Mouse (Mus musculus) hindbrain, embryonic 15.5 days (tissue): ENCODE measurements at regions not wholly inside any gene's neighbourhood (a gene's known extent, or its start where the extent isn't known, plus 50 kb on each side); places are given as distances from the start of the nearest gene placed in this dataset.
A peak's percentile ranks its signal among the peaks of the same experiment; 100 is the strongest.
"Not testable (repeated sequence)": the region's sequence is repeated elsewhere in the genome, so short reads cannot be mapped to it uniquely, and the experiment has no call there.

Source experiments
- ATAC-seq: fragments of 200-750 bp; cut with Nextera tagmentation; 2 replicates; pipeline ENCODE4 v1.8.0; 2017; ENCODE audit warnings: low read depth, moderate number of reproducible peaks, moderate TSS enrichment; ENCODE audit not compliant: low FRiP score
- H3K27ac ChIP-seq: fragments of 300-500 bp; sonication (generic); replicated peaks from 2 replicates; pipeline ENCODE4 v1.5.1; 2015; ENCODE audit warnings: mild to moderate bottlenecking, inconsistent platforms
- H3K27me3 ChIP-seq: fragments of 300-500 bp; sonication (generic); 2 replicates; pipeline ENCODE4 v1.6.1; 2015; ENCODE audit warnings: control low read depth, inconsistent platforms
- H3K36me3 ChIP-seq: fragments of 300-500 bp; sonication (generic); 2 replicates; pipeline ENCODE4 v1.6.1; 2015; ENCODE audit warnings: control low read depth, inconsistent platforms
- H3K4me1 ChIP-seq: fragments of 300-500 bp; sonication (generic); replicated peaks from 2 replicates; pipeline ENCODE4 v1.6.1; 2015; ENCODE audit warnings: control low read depth, inconsistent platforms
- H3K4me2 ChIP-seq: fragments of 300-500 bp; sonication (generic); 2 replicates; pipeline ENCODE4 v1.6.1; 2015; ENCODE audit warnings: moderate library complexity, mild to moderate bottlenecking, inconsistent platforms
- H3K4me3 ChIP-seq: fragments of 300-500 bp; sonication (generic); 2 replicates; pipeline ENCODE4 v1.5.1; 2015; ENCODE audit warnings: mild to moderate bottlenecking, inconsistent platforms
- H3K9ac ChIP-seq: fragments of 300-500 bp; sonication (generic); 2 replicates; pipeline ENCODE4 v1.6.1; 2015; ENCODE audit warnings: inconsistent platforms
- H3K9me3 ChIP-seq: fragments of 300-500 bp; sonication (generic); 2 replicates; pipeline ENCODE4 v1.6.1; 2016; ENCODE audit warnings: control low read depth, inconsistent platforms
- WGBS: fragments of 180-500 bp; shearing (Covaris S2); methylation state at CpG from one replicate; pipeline ENCODE4 v1.1.7; 2015; 5-methylcytosine and 5-hydroxymethylcytosine counted together

DNA sequence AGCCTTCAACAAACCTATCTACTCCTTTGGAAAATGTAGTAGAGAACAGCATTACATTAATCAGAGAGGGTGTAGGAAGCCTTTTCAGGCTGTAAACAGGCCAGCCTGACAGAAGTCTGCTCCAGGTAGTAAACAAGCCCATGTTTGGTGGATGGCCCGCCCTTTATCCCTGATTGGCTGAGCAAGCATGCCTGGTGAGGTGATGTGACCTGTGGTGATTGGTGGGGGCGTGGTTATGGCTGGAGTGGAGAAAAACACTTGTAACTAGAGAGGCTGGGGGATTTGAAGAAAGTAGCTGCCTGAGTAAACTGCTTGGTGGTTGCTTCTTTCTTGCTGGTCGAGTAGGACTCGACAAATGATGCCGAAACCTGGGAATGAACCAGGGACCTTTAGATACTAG is 621.3 kb upstream of the Dsel start:
- WGBS = 92% methylated on average over 5 of the region's 5 CpGs
- H3K27me3 ChIP-seq, H3K4me2 ChIP-seq, H3K4me3 ChIP-seq, H3K27ac ChIP-seq, ATAC-seq, H3K36me3 ChIP-seq, H3K9ac ChIP-seq, H3K4me1 ChIP-seq, H3K9me3 ChIP-seq: not testable (repeated sequence)

DNA sequence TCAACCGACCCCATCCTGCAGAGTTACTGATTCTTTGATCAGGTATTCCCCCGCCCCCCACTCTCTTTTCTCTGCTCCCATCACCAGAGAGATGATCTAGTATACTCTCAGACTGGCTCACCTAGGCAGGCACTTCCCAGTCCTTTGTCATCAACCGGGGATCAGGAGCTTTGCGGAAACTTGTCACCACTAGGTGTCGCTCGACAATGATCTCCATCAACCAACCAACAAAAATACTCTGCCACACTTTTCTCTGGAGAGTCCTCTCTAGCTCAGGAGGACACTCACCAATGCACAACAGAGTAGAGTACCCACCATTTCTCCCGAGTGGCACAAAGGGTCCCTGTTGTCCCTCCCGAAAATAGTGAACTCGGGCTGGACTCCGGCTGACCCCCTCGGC is 591.3 kb upstream of the Dsel start:
- Histone ChIP-seq H3K4me3 (no peak overlapping the region), H3K27me3 (no peaks in the 10 kb centered on the region), H3K4me1 (no peaks in the 10 kb centered on the region), H3K4me2 (no peak overlapping the region), H3K9me3 (no peaks in the 10 kb centered on the region), H3K27ac (no peak overlapping the region), H3K36me3 (no peaks in the 10 kb centered on the region), H3K9ac (no peak overlapping the region)
- peak; percentile 68; the same call in 1 of the 2 replicates for ATAC-seq
- WGBS = 41% methylated on average over 11 of the region's 11 CpGs

DNA sequence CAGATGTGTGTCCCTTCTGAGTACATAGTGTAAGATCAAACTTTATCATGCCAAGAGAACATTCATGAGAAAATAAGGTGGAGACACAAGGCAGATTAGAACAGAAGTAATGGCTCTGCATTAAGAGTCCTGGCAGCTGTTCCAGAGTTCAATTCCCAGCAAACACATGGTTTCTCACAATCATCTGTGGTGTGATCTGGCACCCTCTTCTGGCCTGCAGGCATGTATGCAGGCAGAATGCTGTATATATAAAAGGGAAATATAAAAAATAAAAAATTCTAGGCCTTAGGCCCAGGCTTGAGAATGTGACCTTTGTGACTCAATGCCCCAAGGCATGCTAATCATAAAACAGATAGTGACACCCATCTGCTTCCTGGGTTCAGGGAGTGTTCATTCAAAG is 587.7 kb upstream of the Dsel start:
- Histone ChIP-seq H3K9me3 (no peaks in the 10 kb centered on the region), H3K36me3 (no peaks in the 10 kb centered on the region), H3K9ac (no peak overlapping the region), H3K27me3 (no peaks in the 10 kb centered on the region), H3K27ac (no peak overlapping the region), H3K4me2 (no peak overlapping the region), H3K4me3 (no peak overlapping the region), H3K4me1 (no peaks in the 10 kb centered on the region)
- no peak for ATAC-seq

DNA sequence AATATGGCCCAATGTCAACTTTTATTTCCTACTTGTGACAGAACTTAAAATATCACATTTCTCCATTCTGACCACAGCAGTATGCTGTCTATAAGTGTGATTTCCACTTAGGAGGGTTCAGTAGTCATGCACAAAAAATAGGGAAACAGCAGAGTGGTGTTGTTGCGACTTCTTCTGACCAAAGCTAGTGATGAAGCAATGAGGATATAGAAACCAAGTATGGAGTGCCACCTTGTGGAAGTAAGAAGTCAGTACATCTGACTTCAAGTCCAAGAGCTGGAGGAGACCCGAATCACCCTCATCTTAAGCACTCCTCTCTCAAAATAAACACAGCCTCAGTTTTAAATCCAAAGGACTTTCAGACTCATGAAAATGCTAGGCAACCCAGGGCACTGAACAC is 586.9 kb upstream of the Dsel start:
- no peaks in the 10 kb centered on the region for H3K36me3 ChIP-seq
- WGBS = 14% methylated on average over 2 of the region's 2 CpGs
- no peaks in the 10 kb centered on the region for H3K4me1 ChIP-seq
- ATAC-seq = peak; percentile 65
- H3K9ac ChIP-seq = no peak overlapping the region
- no peaks in the 10 kb centered on the region for H3K9me3 ChIP-seq
- H3K4me2 ChIP-seq = no peak overlapping the region
- no peaks in the 10 kb centered on the region for H3K27me3 ChIP-seq
- H3K27ac ChIP-seq = no peak overlapping the region
- no peak overlapping the region for H3K4me3 ChIP-seq

DNA sequence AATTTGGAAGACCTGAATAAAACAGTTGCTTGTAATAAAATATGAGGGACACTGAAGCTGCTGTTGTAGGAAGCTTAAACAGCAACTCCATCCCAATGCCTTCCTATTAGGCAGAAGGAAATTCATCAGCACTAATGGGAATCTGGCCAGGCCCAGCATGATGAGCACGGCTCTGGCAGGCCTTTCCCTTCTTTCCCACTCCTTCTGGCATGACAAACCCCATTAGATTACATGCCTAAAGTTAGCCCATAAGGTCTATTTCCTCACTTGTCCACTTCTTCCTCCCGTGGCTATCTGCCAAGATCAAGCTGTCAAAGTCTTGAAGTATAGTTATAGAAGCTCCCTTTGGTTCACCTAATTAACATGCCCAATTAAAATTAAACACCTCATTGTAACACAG is 574.4 kb upstream of the Dsel start:
- H3K27me3 ChIP-seq = no peaks in the 10 kb centered on the region
- H3K4me2 ChIP-seq = no peak overlapping the region
- no peak overlapping the region for H3K27ac ChIP-seq
- WGBS = 51% methylated on average over 2 of the region's 2 CpGs
- no peaks in the 10 kb centered on the region for H3K9me3 ChIP-seq
- H3K4me3 ChIP-seq = no peak overlapping the region
- H3K36me3 ChIP-seq = no peaks in the 10 kb centered on the region
- no peaks in the 10 kb centered on the region for H3K4me1 ChIP-seq
- no peak overlapping the region for H3K9ac ChIP-seq
- 0 out of 2 replicates have a peak, but pooled peaks have one; percentile 45 for ATAC-seq

DNA sequence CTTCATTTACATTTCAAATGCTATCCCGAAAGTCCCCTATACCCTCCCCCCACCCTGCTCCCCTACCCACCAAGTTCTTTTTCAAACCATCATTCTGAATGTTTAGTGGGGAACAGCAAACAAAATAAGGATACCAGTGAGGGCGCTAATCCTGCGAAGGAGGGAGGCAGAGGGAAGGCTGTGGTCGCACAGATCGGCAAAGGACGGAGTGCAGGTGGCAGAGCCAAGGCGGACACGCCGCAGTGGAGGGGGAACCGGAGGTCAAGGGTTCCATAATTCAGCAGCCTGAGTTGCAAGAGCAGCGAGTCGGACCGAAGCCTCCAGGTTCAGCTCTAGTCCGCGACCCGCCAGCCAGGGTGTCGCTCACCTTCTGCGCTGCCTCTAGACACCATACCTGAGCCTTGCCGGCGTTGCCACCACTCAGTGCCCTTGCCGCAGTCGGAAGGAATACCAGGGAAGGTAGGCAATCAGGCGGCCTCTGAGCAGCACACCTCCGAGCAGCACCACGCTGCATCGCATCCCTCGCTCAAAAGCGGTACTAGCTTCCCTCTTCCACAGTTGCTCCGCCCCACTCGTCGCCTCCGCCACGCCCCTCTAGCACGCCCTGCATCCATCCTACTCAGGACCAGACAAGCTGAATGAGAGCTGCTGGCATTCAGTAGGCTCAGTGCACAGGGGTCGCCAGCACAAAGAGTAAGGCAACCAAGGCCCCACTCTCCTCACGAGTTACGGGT is 551.8 kb upstream of the Dsel start:
- H3K4me2 ChIP-seq = peak overlapping the region; percentile 88
- H3K36me3 ChIP-seq = no peaks in the 10 kb centered on the region
- H3K9ac ChIP-seq = peak overlapping the region; percentile 76
- WGBS = 2% methylated on average over 37 of the region's 37 CpGs
- 0 out of 2 replicates have a peak, but pooled peaks cover 4% of the 10 kb centered on the region for H3K4me1 ChIP-seq
- peak overlapping the region; percentile 79 for H3K27ac ChIP-seq
- peak; percentile 98 for ATAC-seq
- H3K4me3 ChIP-seq = peak overlapping the region; percentile 76
- no peaks in the 10 kb centered on the region for H3K27me3 ChIP-seq
- H3K9me3 ChIP-seq = no peaks in the 10 kb centered on the region

DNA sequence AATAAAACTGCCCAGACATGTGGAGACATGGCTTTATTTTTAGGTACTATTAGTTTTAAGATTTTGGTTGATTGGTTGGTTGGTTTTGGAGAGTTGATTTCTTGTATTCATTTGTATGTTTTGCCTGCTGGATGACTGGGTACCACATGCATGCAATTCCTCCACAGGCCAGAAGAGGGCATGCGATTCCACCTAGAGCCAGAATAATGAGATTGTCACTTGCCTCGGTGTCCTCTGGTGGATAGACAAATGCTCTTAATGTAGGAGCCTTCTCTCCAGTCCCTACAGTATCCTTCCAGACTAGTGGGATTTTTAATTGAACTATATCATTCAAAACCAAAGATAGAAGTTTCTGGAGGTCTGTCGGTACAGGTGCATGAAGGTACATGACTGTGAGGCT is 524.1 kb upstream of the Dsel start:
- no peak for ATAC-seq
- WGBS = 37% methylated on average over 3 of the region's 3 CpGs

DNA sequence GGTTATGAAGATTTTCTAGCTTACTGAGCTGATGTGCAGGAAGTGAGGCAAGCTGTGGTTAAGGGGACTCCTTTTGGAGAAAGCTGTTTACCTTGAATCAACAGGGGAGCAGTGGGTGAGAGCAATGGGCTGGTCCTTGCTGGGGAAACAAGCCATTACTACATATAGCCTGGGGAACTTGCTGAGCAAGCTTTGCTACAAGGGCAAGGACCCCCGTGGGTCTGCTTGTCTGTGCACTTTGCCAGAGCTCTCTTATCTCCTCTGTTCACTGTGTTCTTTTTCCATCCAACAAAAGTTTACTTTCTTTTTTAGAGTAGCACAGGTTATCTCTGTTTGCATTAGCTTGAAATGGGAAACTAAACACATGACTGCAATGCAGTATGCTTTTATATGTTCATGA is 519.3 kb upstream of the Dsel start:
- H3K36me3 ChIP-seq = no peaks in the 10 kb centered on the region
- no peaks in the 10 kb centered on the region for H3K9me3 ChIP-seq
- H3K4me2 ChIP-seq = no peak overlapping the region
- no peaks in the 10 kb centered on the region for H3K4me1 ChIP-seq
- WGBS = 66% methylated on average over 1 of the region's 1 CpGs
- no peak overlapping the region for H3K4me3 ChIP-seq
- H3K27me3 ChIP-seq = no peaks in the 10 kb centered on the region
- no peak overlapping the region for H3K27ac ChIP-seq
- H3K9ac ChIP-seq = no peak overlapping the region
- no peak for ATAC-seq

More for the DNA sequence above, 524.1 kb upstream of the Dsel start:
- H3K4me1 ChIP-seq = no peaks in the 10 kb centered on the region
- no peak overlapping the region for H3K4me3 ChIP-seq
- H3K9me3 ChIP-seq = no peaks in the 10 kb centered on the region
- no peaks in the 10 kb centered on the region for H3K36me3 ChIP-seq
- no peaks in the 10 kb centered on the region for H3K27me3 ChIP-seq
- no peak overlapping the region for H3K27ac ChIP-seq
- no peak overlapping the region for H3K9ac ChIP-seq
- no peak overlapping the region for H3K4me2 ChIP-seq

DNA sequence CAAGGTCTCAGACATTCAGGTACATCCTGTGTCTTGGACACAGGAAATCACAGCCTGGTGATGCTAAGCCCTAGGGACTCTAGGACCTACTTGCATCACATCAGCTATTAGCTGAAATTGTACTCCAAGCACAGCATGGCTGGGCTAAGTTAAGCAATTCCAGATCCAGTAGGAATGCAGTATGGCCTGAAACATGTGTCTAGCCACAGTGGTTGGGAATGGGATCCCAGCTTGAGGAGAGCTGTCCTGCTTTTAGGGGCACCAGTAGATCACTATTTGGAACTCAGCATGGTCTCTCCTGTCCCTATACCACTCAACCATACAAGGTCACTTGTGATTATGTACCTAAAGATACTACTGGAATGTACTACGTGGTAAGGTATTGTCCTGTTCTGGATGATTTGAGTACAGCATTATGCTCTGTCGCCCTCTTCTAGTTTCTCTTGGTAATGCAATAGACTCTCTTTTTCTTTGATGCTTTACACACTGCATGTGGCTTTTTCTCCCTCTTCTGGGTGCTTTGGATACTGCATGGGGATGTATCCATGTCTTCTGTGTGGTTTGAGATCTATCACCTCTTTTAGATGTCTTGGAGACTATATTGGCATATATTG is 515.0 kb upstream of the Dsel start:
- Histone ChIP-seq H3K4me3 (no peak overlapping the region), H3K9me3 (no peaks in the 10 kb centered on the region), H3K4me2 (no peak overlapping the region), H3K27ac (no peak overlapping the region), H3K9ac (no peak overlapping the region), H3K4me1 (no peaks in the 10 kb centered on the region), H3K27me3 (no peaks in the 10 kb centered on the region), H3K36me3 (no peaks in the 10 kb centered on the region)
- 13% methylated on average over 2 of the region's 2 CpGs for WGBS
- peak; percentile 89 for ATAC-seq

DNA sequence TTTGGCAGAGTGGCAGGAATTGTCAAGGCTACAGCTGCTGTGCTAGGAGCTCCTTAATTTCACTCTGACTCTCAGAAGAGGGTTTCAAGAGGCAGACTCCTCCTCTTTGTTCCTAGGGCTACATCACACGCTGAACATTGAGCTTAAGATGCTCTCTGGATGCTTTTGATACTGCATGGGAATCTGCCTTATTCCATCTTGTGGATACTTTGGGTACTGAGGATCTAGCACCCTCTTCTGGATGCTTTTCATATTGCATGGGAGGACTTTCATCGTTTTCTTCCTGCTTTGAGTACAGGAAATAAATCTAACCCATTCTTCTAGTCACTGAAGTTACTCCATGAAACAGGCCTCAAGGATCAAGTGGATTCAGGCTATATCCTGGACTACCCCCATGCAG is 513.9 kb upstream of the Dsel start:
- peak; percentile 76; the same call in 1 of the 2 replicates for ATAC-seq
- 2% methylated on average over 2 of the region's 2 CpGs for WGBS
- Histone ChIP-seq H3K27me3 (no peaks in the 10 kb centered on the region), H3K9me3 (no peaks in the 10 kb centered on the region), H3K4me2 (no peak overlapping the region), H3K9ac (no peak overlapping the region), H3K27ac (no peak overlapping the region), H3K4me3 (no peak overlapping the region), H3K4me1 (no peaks in the 10 kb centered on the region), H3K36me3 (no peaks in the 10 kb centered on the region)

DNA sequence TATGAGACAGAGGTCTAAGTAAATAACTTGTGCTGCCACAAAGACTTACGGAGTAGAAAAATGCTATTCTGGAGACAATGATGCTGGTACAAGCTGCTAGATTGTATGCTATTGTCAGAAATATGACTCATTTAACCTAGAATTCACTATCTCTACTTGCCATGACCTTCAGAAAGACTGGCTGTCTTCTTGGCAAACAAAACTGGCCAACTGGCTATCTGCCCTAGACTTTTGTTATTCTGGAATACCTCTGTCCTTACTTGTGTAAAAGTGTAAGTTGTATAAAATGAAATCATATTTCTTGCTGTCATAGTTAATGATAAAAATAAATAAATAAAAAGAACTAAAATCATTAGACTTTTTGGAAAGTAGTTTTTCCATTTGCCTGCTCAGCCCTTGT is 491.1 kb upstream of the Dsel start:
- Histone ChIP-seq H3K27ac (no peak overlapping the region), H3K4me3 (no peak overlapping the region), H3K9ac (no peak overlapping the region), H3K4me2 (no peak overlapping the region), H3K4me1 (no peaks in the 10 kb centered on the region), H3K36me3 (no peaks in the 10 kb centered on the region), H3K27me3 (no peaks in the 10 kb centered on the region), H3K9me3 (no peaks in the 10 kb centered on the region)
- ATAC-seq = no peak
- 92% methylated on average over 1 of the region's 1 CpGs for WGBS
